Mouse (Mus musculus): Measurements from ENCODE around the gene 2310011J03Rik.

The 2310011J03Rik gene

GRCm38 (mm10) chr10:80292251-80293146 lies 27.8 kb downstream of the 2310011J03Rik start, which contains the start of gene Rps15:
Gene Rps15, plus strand, starts transcription at chr10:80292453.
- peak; percentile 97 for DNase-seq

- no peak for DNase-seq
These were observed 31.7 kb downstream of the 2310011J03Rik start for GRCm38 (mm10) chr10:80288657-80289056.

GRCm38 (mm10) chr10:80288097-80288496 lies 32.2 kb downstream of the 2310011J03Rik start:
- no peak for DNase-seq

GRCm38 (mm10) chr10:80285222-80286070 lies 34.9 kb downstream of the 2310011J03Rik start:
- DNase-seq = no peak

GRCm38 (mm10) chr10:80282481-80283441 lies 37.6 kb downstream of the 2310011J03Rik start:
- peak; percentile 56 to 89 for DNase-seq

- DNase-seq = peak; percentile 76 to 90
These were observed 38.4 kb downstream of the 2310011J03Rik start for GRCm38 (mm10) chr10:80281921-80282371.

- peak; percentile 46 to 79 for DNase-seq
These were observed 39.0 kb downstream of the 2310011J03Rik start for GRCm38 (mm10) chr10:80281304-80281703.

GRCm38 (mm10) chr10:80279273-80279672 lies 41.1 kb downstream of the 2310011J03Rik start:
- no peak for DNase-seq

GRCm38 (mm10) chr10:80278390-80278789 lies 41.9 kb downstream of the 2310011J03Rik start:
- DNase-seq = no peak

GRCm38 (mm10) chr10:80276238-80276637 lies 44.1 kb downstream of the 2310011J03Rik start:
- no peak for DNase-seq

- DNase-seq = peak; percentile 32 to 70
These were observed 46.5 kb downstream of the 2310011J03Rik start for GRCm38 (mm10) chr10:80273847-80274246.

GRCm38 (mm10) chr10:80271870-80272585 lies 48.3 kb downstream of the 2310011J03Rik start:
- DNase-seq = no peak

- DNase-seq = no peak
These were observed 49.0 kb downstream of the 2310011J03Rik start for GRCm38 (mm10) chr10:80271186-80271843.

- DNase-seq = no peak
These were observed 49.6 kb downstream of the 2310011J03Rik start for GRCm38 (mm10) chr10:80270734-80271181.

- DNase-seq = no peak
These were observed 50.2 kb downstream of the 2310011J03Rik start for GRCm38 (mm10) chr10:80270099-80270498.
